Mouse (Mus musculus) limb, embryonic 11.5 days (tissue): ENCODE measurements at regions not wholly inside any gene's neighbourhood (a gene's known extent, or its start where the extent isn't known, plus 50 kb on each side); places are given as distances from the start of the nearest gene placed in this dataset.

ENCODE experiments used
- ATAC-seq: fragments of 200-750 bp; cut with Nextera tagmentation; 2 replicates; pipeline ENCODE4 v1.8.0; 2017; ENCODE audit warnings: low read depth; ENCODE audit not compliant: insufficient number of reproducible peaks, low FRiP score, low TSS enrichment
- DNase-seq: peaks from one replicate; pipeline ENCODE4 v3.0.0-alpha.2; 2015; ENCODE audit warnings: low spot score
- H3K27ac ChIP-seq: fragments of 300-500 bp; sonication (generic); replicated peaks from 2 replicates; pipeline ENCODE4 v1.5.1; 2014; ENCODE audit warnings: low read depth, mild to moderate bottlenecking, low read length
- H3K27me3 ChIP-seq: fragments of 300-500 bp; sonication (generic); 2 replicates; pipeline ENCODE4 v1.6.1; 2014; ENCODE audit warnings: mild to moderate bottlenecking, low read length, mixed read lengths; ENCODE audit not compliant: control insufficient read depth, insufficient read depth
- H3K36me3 ChIP-seq: fragments of 300-500 bp; sonication (generic); 2 replicates; pipeline ENCODE4 v1.6.1; 2014; ENCODE audit warnings: mild to moderate bottlenecking, low read length, moderate library complexity, mixed read lengths; ENCODE audit not compliant: control insufficient read depth, insufficient read depth
- H3K4me1 ChIP-seq: fragments of 300-500 bp; sonication (generic); 2 replicates; pipeline ENCODE4 v1.6.1; 2014; ENCODE audit warnings: low read length, mixed read lengths; ENCODE audit not compliant: control insufficient read depth, insufficient read depth
- H3K4me2 ChIP-seq: fragments of 300-500 bp; sonication (generic); 2 replicates; pipeline ENCODE4 v1.6.1; 2014; ENCODE audit warnings: low read depth, mild to moderate bottlenecking, moderate library complexity; ENCODE audit not compliant: severe bottlenecking
- H3K4me3 ChIP-seq: fragments of 300-500 bp; sonication (generic); 2 replicates; pipeline ENCODE4 v1.5.1; 2014; ENCODE audit warnings: low read depth, low read length
- H3K9ac ChIP-seq: fragments of 300-500 bp; sonication (generic); 2 replicates; pipeline ENCODE4 v1.6.1; 2014; ENCODE audit warnings: mild to moderate bottlenecking, low read length
- H3K9me3 ChIP-seq: fragments of 300-500 bp; sonication (generic); 2 replicates; pipeline ENCODE4 v1.6.1; 2016; ENCODE audit warnings: low read length; ENCODE audit not compliant: control insufficient read depth
- WGBS: fragments of 180-500 bp; shearing (Covaris S2); extraction: QIAGEN DNeasy Blood & Tissue Kit; methylation state at CpG from one replicate; pipeline ENCODE4 v1.1.7; 2014; 5-methylcytosine and 5-hydroxymethylcytosine counted together

DNA sequence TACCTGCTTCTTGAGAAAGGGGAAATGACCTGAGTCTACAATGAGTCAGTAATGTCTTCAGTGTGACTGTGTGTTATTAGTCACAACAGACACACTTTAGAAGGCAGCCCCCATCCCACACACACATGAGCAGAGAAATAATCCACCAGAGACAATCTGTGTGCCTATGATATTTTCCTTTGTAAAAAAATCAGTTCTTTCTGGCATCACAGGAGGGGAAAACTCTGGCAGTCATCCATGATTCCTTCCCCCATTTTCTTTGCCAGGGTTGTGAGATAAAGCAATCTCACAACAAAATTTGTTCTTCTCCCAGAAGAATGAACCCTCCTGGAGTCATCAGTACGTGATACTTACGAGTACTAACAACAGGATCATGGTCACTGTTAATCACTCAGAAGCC, 236.2 kb downstream of the 1500009L16Rik start:
- Histone ChIP-seq H3K9ac (no peak overlapping the region), H3K27me3 (no peaks in the 10 kb centered on the region), H3K9me3 (no peaks in the 10 kb centered on the region), H3K4me1 (no peaks in the 10 kb centered on the region), H3K27ac (no peak overlapping the region), H3K4me2 (no peak overlapping the region), H3K36me3 (no peaks in the 10 kb centered on the region), H3K4me3 (no peak overlapping the region)
- DNase-seq: no peak
- 91% methylated on average over 2 of the region's 2 CpGs for WGBS
- no peak for ATAC-seq

DNA sequence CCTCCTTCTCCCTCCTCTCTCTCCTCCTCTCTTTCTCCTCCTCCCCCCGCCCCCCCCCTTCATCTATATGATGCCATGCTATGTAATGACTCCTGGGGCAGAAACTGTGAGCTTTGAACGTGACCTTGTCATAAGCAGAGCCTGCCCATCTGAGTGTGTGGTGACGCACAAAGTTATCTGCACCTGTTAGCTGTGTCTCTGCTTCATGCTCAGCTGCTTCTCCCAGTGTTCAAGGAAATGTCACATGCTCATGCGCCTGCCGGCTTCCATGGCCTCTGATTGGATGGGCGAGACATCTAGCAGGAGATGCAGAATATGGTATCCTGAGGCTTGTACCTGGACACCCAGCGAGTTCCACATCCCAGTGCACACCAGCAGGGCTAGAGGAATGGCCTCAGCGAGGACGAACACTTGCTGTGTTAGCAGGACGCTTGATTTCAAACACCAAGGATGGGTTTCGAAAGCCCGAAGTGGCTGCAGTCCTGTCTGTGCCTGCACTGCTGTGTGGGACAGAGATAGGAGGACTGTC, 240.6 kb downstream of the 1500009L16Rik start:
- ATAC-seq (no peak), DNase-seq (no peak)
- Histone ChIP-seq H3K36me3 (no peaks in the 10 kb centered on the region), H3K4me3 (no peak overlapping the region), H3K4me2 (no peak overlapping the region), H3K9ac (no peak overlapping the region), H3K27me3 (no peaks in the 10 kb centered on the region), H3K4me1 (no peaks in the 10 kb centered on the region), H3K9me3 (no peaks in the 10 kb centered on the region), H3K27ac (no peak overlapping the region)
- WGBS: 85% methylated on average over 12 of the region's 12 CpGs

DNA sequence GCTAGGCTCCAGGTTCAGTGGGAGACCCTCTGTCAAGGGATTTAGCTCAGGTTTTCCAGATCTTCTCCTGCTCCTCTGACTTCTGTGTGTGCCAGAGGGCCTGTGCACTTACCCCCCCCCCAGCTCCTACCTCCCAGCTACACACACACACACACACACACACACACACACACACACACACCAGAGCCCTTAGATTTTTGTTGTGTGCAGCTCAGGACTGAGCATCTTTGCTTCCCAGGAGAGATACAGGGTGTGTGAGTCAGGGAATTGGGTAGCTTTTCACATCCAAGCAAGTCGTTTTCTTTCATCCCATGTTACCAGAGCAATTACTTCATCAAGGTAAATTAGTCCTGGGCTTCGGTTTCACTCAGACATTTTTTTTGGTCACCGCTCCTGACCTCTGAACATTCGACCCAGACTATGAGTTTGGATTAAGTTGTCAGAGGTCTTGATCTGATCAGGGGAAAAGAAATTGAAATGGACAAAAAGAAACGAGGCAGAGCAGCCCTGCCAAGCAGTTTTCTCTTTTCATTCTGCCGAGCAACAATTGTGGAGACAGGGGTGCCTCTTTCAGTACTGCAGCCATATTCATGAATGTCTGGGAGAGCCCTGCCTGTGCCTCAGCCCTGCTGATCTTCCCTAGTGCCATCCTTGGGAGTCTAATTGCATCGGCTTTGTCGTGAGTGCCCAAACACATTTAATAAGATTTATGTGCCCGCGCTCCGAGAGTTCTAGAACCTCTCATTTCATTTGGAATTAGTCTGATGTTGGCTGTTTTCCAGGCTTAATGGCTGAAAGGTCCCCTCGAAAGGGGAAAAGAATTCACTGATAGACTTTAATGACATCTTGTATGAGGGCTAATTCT, 241.3 kb downstream of the 1500009L16Rik start:
- no peak overlapping the region for H3K9ac ChIP-seq
- ATAC-seq (no peak), DNase-seq (no peak)
- 33% methylated on average over 12 of the region's 12 CpGs for WGBS
- no peak overlapping the region for H3K27ac ChIP-seq
- no peaks in the 10 kb centered on the region for H3K4me1 ChIP-seq
- no peaks in the 10 kb centered on the region for H3K36me3 ChIP-seq
- H3K9me3 ChIP-seq: no peaks in the 10 kb centered on the region
- H3K27me3 ChIP-seq: no peaks in the 10 kb centered on the region
- H3K4me2 ChIP-seq: no peak overlapping the region
- H3K4me3 ChIP-seq: no peak overlapping the region

DNA sequence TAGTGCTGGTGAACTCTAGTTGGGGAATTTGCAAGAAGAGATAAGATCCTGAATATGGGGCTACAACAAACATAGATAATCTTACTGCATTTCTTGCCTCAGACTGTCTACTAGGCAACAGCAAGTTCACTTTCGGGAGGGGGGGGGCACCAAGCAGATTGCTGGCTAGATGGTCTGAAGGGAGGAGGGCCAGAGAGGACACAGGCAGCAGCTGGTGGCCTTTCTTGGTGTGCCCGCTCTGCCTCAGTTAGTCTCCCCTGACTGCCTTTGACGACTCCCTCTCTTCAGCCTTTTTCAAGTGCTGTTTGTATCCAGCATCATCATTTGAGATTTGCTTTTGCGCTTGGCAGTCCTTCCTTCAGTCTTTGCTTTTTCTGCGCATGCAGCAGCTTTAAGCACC, 242.2 kb downstream of the 1500009L16Rik start:
- Histone ChIP-seq H3K4me2 (no peak overlapping the region), H3K9ac (no peak overlapping the region), H3K4me1 (no peaks in the 10 kb centered on the region), H3K36me3 (no peaks in the 10 kb centered on the region), H3K27me3 (no peaks in the 10 kb centered on the region), H3K27ac (no peak overlapping the region), H3K9me3 (no peaks in the 10 kb centered on the region), H3K4me3 (no peak overlapping the region)
- WGBS: 68% methylated on average over 5 of the region's 5 CpGs
- no peak for DNase-seq
- no peak for ATAC-seq

DNA sequence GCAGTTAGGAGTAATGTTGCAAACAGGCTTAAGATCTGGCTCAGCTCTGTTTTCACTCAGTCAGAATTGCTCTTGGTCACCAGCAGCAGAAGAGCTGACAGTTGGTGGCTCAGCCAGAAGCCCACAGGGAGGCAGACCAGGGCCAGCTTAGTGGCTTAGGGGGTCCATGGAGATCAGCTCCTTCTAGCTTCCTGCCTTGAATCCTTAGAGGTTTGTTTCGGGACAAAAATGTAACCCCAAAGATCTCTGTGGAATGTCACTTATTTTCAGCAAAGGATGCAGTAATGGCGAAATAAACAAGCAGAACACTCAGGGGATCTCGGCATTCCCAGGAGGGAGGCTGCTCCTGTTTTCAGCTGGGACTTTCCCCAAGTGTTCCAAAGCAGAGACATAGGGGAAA, 247.8 kb downstream of the 1500009L16Rik start:
- Histone ChIP-seq H3K27ac (no peak overlapping the region), H3K27me3 (no peaks in the 10 kb centered on the region), H3K4me3 (no peak overlapping the region), H3K9me3 (no peaks in the 10 kb centered on the region), H3K9ac (no peak overlapping the region), H3K36me3 (no peaks in the 10 kb centered on the region), H3K4me2 (no peak overlapping the region), H3K4me1 (no peaks in the 10 kb centered on the region)
- ATAC-seq (no peak), DNase-seq (no peak)
- 71% methylated on average over 3 of the region's 3 CpGs for WGBS

DNA sequence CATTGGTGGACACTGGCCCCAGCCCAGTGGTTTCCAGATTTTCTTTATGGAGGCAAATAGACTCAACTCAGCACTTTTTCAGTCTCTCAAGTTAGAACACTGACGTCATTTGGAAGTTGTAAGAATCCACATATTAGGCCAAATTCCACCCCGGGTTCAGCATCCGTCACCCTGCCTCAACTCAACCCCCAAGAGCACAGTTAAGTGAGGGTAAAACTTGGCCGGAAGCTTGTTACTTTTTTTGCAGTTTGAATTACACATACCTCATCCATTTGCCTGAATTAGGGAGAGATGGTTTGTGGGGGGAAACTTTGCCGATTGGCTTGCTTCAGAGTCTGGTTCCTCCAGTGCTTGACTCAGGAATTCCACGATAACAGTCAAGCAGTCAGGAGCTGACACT, 251.9 kb downstream of the 1500009L16Rik start:
- H3K4me2 ChIP-seq: no peak overlapping the region
- no peak overlapping the region for H3K9ac ChIP-seq
- DNase-seq (no peak), ATAC-seq (no peak)
- no peak overlapping the region for H3K27ac ChIP-seq
- 86% methylated on average over 6 of the region's 6 CpGs for whole genome bisulfite sequencing
- no peak overlapping the region for H3K4me3 ChIP-seq
- H3K36me3 ChIP-seq: no peaks in the 10 kb centered on the region
- no peaks in the 10 kb centered on the region for H3K27me3 ChIP-seq
- no peaks in the 10 kb centered on the region for H3K4me1 ChIP-seq
- no peaks in the 10 kb centered on the region for H3K9me3 ChIP-seq

DNA sequence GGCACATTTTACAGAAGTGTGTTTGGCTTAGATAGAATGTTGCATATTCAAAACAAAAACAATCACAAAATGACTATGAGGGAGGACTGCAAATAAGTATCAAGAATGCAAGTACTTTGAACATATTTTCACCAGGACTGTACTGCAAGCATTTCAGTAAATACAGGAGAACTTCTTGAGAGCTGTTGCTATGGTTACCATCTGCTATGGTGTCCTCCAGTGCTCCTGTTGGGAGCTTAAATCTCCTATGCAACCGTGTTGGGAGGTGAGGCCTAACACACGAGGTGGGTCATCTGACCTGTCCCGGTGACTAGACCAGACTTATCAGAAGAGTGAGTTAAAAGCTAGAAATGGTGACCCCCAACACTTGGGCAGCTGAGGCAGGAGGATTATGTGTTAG, 253.9 kb downstream of the 1500009L16Rik start:
- no peak overlapping the region for H3K9ac ChIP-seq
- no peak overlapping the region for H3K4me2 ChIP-seq
- no peaks in the 10 kb centered on the region for H3K27me3 ChIP-seq
- no peak for ATAC-seq
- DNase-seq: no peak
- no peak overlapping the region for H3K27ac ChIP-seq
- H3K4me1 ChIP-seq: no peaks in the 10 kb centered on the region
- no peaks in the 10 kb centered on the region for H3K36me3 ChIP-seq
- no peak overlapping the region for H3K4me3 ChIP-seq
- no peaks in the 10 kb centered on the region for H3K9me3 ChIP-seq
- WGBS: 66% methylated on average over 3 of the region's 3 CpGs

DNA sequence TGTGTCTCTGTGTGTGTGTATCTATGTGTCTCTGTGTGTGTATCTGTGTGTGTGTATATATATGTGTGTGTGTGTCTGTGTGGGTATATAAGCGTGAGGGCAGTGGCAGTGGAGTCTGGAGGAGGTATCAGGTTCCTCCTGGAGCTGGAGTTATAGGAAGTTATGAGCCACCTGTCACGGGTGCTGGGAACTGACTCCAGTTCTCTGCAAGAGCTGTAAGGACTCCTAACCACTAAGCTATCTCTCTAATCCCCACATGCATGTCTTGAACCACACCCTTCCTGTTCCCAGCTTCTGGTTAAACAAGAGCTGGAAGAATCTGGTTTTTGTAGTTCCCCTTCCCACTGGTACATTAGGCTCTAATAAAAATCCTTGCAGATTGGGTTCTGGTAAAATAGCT, 257.3 kb downstream of the 1500009L16Rik start:
- Histone ChIP-seq H3K9ac (no peak overlapping the region), H3K9me3 (no peaks in the 10 kb centered on the region), H3K4me3 (no peak overlapping the region), H3K36me3 (no peaks in the 10 kb centered on the region), H3K27ac (no peak overlapping the region), H3K4me1 (no peaks in the 10 kb centered on the region), H3K4me2 (no peak overlapping the region), H3K27me3 (no peaks in the 10 kb centered on the region)
- WGBS: 77% methylated on average over 2 of the region's 2 CpGs
- DNase-seq: no peak
- ATAC-seq: no peak
